Mouse (Mus musculus) lung, postnatal 0 days (tissue): ENCODE data around the gene Dpp7.

Source experiments
- CTCF ChIP-seq: IDR thresholded peaks from 2 replicates; pipeline ENCODE4 v1.5.1; 2016; ENCODE audit warnings: antibody characterized with exemption, mild to moderate bottlenecking
- EP300 ChIP-seq: IDR thresholded peaks from 2 replicates; pipeline ENCODE4 v1.6.1; 2016; ENCODE audit warnings: antibody characterized with exemption, mild to moderate bottlenecking, control low read depth

DNA sequence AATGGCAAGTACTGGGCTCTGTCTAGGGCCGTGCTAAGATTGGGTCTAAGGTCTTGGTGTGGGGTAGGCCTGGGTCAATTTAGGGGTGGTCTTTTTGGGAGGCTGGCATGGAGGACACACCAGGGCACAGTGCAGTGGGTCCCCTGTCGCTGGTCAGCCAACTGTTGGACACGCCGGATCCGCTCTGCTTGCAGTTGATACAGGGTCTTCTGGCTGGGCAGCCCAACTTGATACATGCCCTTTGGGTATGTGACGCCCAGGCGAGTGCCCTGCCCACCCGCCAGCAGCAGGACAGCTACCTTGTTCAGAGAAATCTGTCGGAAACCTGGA, 8.6 kb upstream of the Dpp7 start:
- no peak for TF ChIP-seq CTCF
- TF ChIP-seq EP300: no peak
